ENCODE assay signal across 14 mouse cellular contexts in genomic region chr1:64578801-64579200, GRCm38 (mm10).
"Had no signal": no experiment of that assay in that cellular context is flagged by ENCODE, and none has a peak within 500 bp of the region (broad histone marks: within the 10 kb centered on the region; RNA-seq: fewer than 3 reads in every experiment).

No protein-coding gene starts in this region.

- ATAC-seq: liver, embryonic 12.5 days; midbrain, embryonic 15.5 days had no signal

- H3K9me3 ChIP-seq: limb, embryonic 15.5 days; liver, embryonic 12.5 days; midbrain, embryonic 10.5 days; midbrain, embryonic 15.5 days; neural tube, embryonic 13.5 days had no signal

- H3K9ac ChIP-seq: limb, embryonic 15.5 days; liver, embryonic 12.5 days; lung, embryonic 14.5 days; midbrain, embryonic 15.5 days; neural tube, embryonic 13.5 days had no signal

- H3K4me2 ChIP-seq: limb, embryonic 15.5 days; liver, embryonic 12.5 days; lung, embryonic 14.5 days; midbrain, embryonic 15.5 days; neural tube, embryonic 13.5 days had no signal

- H3K4me3 ChIP-seq: limb, embryonic 15.5 days; liver, embryonic 12.5 days; midbrain, embryonic 10.5 days; midbrain, embryonic 15.5 days; neural tube, embryonic 13.5 days had no signal

- H3K4me1 ChIP-seq: limb, embryonic 15.5 days; liver, embryonic 12.5 days; midbrain, embryonic 10.5 days; midbrain, embryonic 15.5 days; neural tube, embryonic 13.5 days had no signal

- DNase-seq: kidney, postnatal 36 days; layer of hippocampus, adult 9-11 months; layer of hippocampus, postnatal 36 days; lung, embryonic 14.5 days; lung, postnatal 10 days; lung, postnatal 4 days; right cerebral cortex, postnatal 14 days; thymus, postnatal 4 days had no signal

- H3K27me3 ChIP-seq: limb, embryonic 15.5 days; liver, embryonic 12.5 days; midbrain, embryonic 15.5 days; neural tube, embryonic 13.5 days had no signal

- H3K27ac ChIP-seq: kidney, postnatal 0 days; limb, embryonic 15.5 days; liver, embryonic 12.5 days; midbrain, embryonic 10.5 days; midbrain, embryonic 15.5 days; neural tube, embryonic 13.5 days had no signal
